Mouse (Mus musculus): ENCODE measurements at regions not wholly inside any gene's neighbourhood (a gene's known extent, or its start where the extent isn't known, plus 50 kb on each side); places are given as distances from the start of the nearest gene placed in this dataset.
A peak's percentile ranks its signal among the peaks of the same experiment; 100 is the strongest.

GRCm38 (mm10) chr13:42244240-42245086 is 56.8 kb upstream of the Edn1 start:
- peak; percentile 76 for DNase-seq (ENCODE audit: low spot score)

- DNase-seq (ENCODE audit: low spot score) = no peak
These were observed 55.4 kb upstream of the Edn1 start for GRCm38 (mm10) chr13:42245753-42246409.

Measured in retina, embryonic 14.5 days (tissue).